Mouse (Mus musculus): ENCODE measurements around the gene Dus3l. TPM values are rescaled to one million over a fixed set of nuclear protein-coding genes. Genes with fewer than 3 reads are reported as not detected.
A peak's percentile ranks its signal among the peaks of the same experiment; 100 is the strongest.

The Dus3l gene
- polyA plus RNA-seq, 1 experiment: 145 TPM

GRCm38 (mm10) chr17:56780291-56780978 is 15.9 kb downstream of the Dus3l start:
- no peak for DNase-seq (ENCODE audit: extremely low spot score in 1 of 2, low spot score in 1 of 2)

- DNase-seq (ENCODE audit: extremely low spot score in 1 of 2, low spot score in 1 of 2): no peak
These were observed 24.3 kb downstream of the Dus3l start for GRCm38 (mm10) chr17:56788886-56789285.

GRCm38 (mm10) chr17:56789286-56789685 is 24.7 kb downstream of the Dus3l start:
- no peak for DNase-seq (ENCODE audit: extremely low spot score in 1 of 2, low spot score in 1 of 2)

GRCm38 (mm10) chr17:56792588-56792987 is 28.0 kb downstream of the Dus3l start:
- DNase-seq (ENCODE audit: extremely low spot score in 1 of 2, low spot score in 1 of 2): no peak

- no peak for DNase-seq (ENCODE audit: extremely low spot score in 1 of 2, low spot score in 1 of 2)
These were observed 29.2 kb downstream of the Dus3l start for GRCm38 (mm10) chr17:56793614-56794319.

GRCm38 (mm10) chr17:56799276-56799675 is 34.7 kb downstream of the Dus3l start:
- DNase-seq (ENCODE audit: extremely low spot score in 1 of 2, low spot score in 1 of 2): no peak

- no peak for DNase-seq (ENCODE audit: extremely low spot score in 1 of 2, low spot score in 1 of 2)
These were observed 37.5 kb downstream of the Dus3l start for GRCm38 (mm10) chr17:56802065-56802464.

GRCm38 (mm10) chr17:56804952-56805351 is 40.4 kb downstream of the Dus3l start:
- no peak for DNase-seq (ENCODE audit: extremely low spot score in 1 of 2, low spot score in 1 of 2)

GRCm38 (mm10) chr17:56805784-56806183 is 41.2 kb downstream of the Dus3l start:
- DNase-seq (ENCODE audit: extremely low spot score in 1 of 2, low spot score in 1 of 2): no peak

- peak; percentile 52 to 89 for DNase-seq (ENCODE audit: extremely low spot score in 1 of 2, low spot score in 1 of 2)
These were observed 44.0 kb downstream of the Dus3l start for GRCm38 (mm10) chr17:56808518-56808917.

- DNase-seq (ENCODE audit: extremely low spot score in 1 of 2, low spot score in 1 of 2): peak; percentile 58 to 79
These were observed 45.7 kb downstream of the Dus3l start for GRCm38 (mm10) chr17:56810245-56810644.

- peak; percentile 64 to 86 for DNase-seq (ENCODE audit: extremely low spot score in 1 of 2, low spot score in 1 of 2)
These were observed 49.9 kb downstream of the Dus3l start for GRCm38 (mm10) chr17:56814316-56815056.

GRCm38 (mm10) chr17:56815057-56815345 is 50.4 kb downstream of the Dus3l start:
- no peak for DNase-seq (ENCODE audit: extremely low spot score in 1 of 2, low spot score in 1 of 2)

GRCm38 (mm10) chr17:56818067-56818636 is 53.6 kb downstream of the Dus3l start:
- DNase-seq (ENCODE audit: extremely low spot score in 1 of 2, low spot score in 1 of 2): no peak

GRCm38 (mm10) chr17:56819032-56819545 is 54.5 kb downstream of the Dus3l start:
- DNase-seq (ENCODE audit: extremely low spot score in 1 of 2, low spot score in 1 of 2): no peak

Other genes with a start within 250 kb of the Dus3l start
- 3.1 and 3.7 TPM in 2 replicates for gene Gm20219, start 210.4 kb upstream of the Dus3l start, polyA plus RNA-seq (2012; rRNA removed)
- 160 and 162 TPM in 2 replicates for gene Safb2, start 180.2 kb upstream of the Dus3l start, polyA plus RNA-seq (2012; rRNA removed)
- 140 and 144 TPM in 2 replicates for gene Safb, start 179.9 kb upstream of the Dus3l start, polyA plus RNA-seq (2012; rRNA removed)
- 162 and 185 TPM in 2 replicates for gene 2410015M20Rik, start 155.0 kb upstream of the Dus3l start, polyA plus RNA-seq (2012; rRNA removed)
- 1,013 and 1,153 TPM in 2 replicates for gene Rpl36, start 151.3 kb upstream of the Dus3l start, polyA plus RNA-seq (2012; rRNA removed)
- 72.2 and 86.2 TPM in 2 replicates for gene Lonp1, start 137.9 kb upstream of the Dus3l start, polyA plus RNA-seq (2012; rRNA removed)
- 2.4 and 2.6 TPM in 2 replicates for gene Catsperd, start 136.6 kb upstream of the Dus3l start, polyA plus RNA-seq (2012; rRNA removed)
- 103 and 110 TPM in 2 replicates for gene Ranbp3, start 91.5 kb upstream of the Dus3l start, polyA plus RNA-seq (2012; rRNA removed)
- 336 and 372 TPM in 2 replicates for gene Ndufa11, start 47.0 kb upstream of the Dus3l start, polyA plus RNA-seq (2012; rRNA removed)
- 18.7 and 22.4 TPM in 2 replicates for gene Vmac, start 46.7 kb upstream of the Dus3l start, polyA plus RNA-seq (2012; rRNA removed)
- gene Nrtn, start 7.2 kb upstream of the Dus3l start, polyA plus RNA-seq (2012; rRNA removed): 5.9 and 7.4 TPM in 2 replicates
- 3.5 and 4.2 TPM in 2 replicates for gene Prr22, start 5.5 kb downstream of the Dus3l start, polyA plus RNA-seq (2012; rRNA removed)
- 3.6 and 4.0 TPM in 2 replicates for gene Rfx2, start 66.3 kb downstream of the Dus3l start, polyA plus RNA-seq (2012; rRNA removed)
- gene Acsbg2, start 109.7 kb downstream of the Dus3l start, polyA plus RNA-seq (2012; rRNA removed): 0.04 TPM in 1 of 2 replicates, not detected in the other
- 0.12 and 0.15 TPM in 2 replicates for gene 1700061G19Rik, start 110.7 kb downstream of the Dus3l start, polyA plus RNA-seq (2012; rRNA removed)
- 73.3 and 80.1 TPM in 2 replicates for gene Mllt1, start 170.7 kb downstream of the Dus3l start, polyA plus RNA-seq (2012; rRNA removed)
- gene Acer1, start 217.4 kb downstream of the Dus3l start, polyA plus RNA-seq (2012; rRNA removed): not detected in 2 replicates
- gene Clpp, start 225.5 kb downstream of the Dus3l start, polyA plus RNA-seq (2012; rRNA removed): 146 and 147 TPM in 2 replicates
- gene Alkbh7, start 232.6 kb downstream of the Dus3l start, polyA plus RNA-seq (2012; rRNA removed): 32.4 and 36.0 TPM in 2 replicates
- 0.44 TPM in 1 of 2 replicates, not detected in the other for gene Pspn, start 235.3 kb downstream of the Dus3l start, polyA plus RNA-seq (2012; rRNA removed)
- gene Gtf2f1, start 246.5 kb downstream of the Dus3l start, polyA plus RNA-seq (2012; rRNA removed): 74.7 and 86.4 TPM in 2 replicates
- gene Gm17949, start 246.7 kb downstream of the Dus3l start, polyA plus RNA-seq (2012; rRNA removed): 0.08 TPM in 1 of 2 replicates, not detected in the other